Mouse (Mus musculus): ENCODE data around the gene Kpna6. TPM values are rescaled to one million over a fixed set of nuclear protein-coding genes. Genes with fewer than 3 reads are reported as not detected.
A peak's percentile ranks its signal among the peaks of the same experiment; 100 is the strongest.

Gene Kpna6
- polyA plus RNA-seq, 1 experiment from 2014 or later = 10.0 TPM

DNA sequence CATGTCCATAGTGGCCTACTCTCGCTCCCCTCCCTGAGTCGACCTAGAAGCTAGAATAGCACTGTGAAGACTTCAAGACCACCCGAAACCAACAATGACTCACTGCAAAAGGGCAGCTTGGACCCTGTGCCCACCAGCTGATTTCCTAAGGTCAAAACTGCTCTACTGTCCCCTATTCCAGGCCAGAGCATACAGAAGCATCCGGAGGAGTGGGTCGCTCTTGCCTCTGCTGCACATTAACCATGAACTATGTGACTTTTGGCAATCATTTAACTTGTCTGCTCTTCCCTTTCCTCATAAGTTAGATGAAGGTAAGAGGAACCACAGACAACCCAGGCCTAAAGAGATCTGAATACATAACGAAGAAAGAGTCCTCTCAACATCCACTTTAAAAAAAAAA, 12.0 kb upstream of the Kpna6 start:
- Histone ChIP-seq H3K27me3 (replicated peaks) (no peaks in the 10 kb centered on the region), H3K4me2 (no peak overlapping the region), H3K27ac (no peak overlapping the region), H3K4me3 (no peak overlapping the region), H3K4me1 (no peaks in the 10 kb centered on the region), H3K36me3 (peaks cover 83% of the 10 kb centered on the region), H3K9ac (no peak overlapping the region), H3K9me3 (replicated peaks) (no peaks in the 10 kb centered on the region)
- ATAC-seq = no peak
- WGBS (ENCODE audit: insufficient replicate concordance) = 92% methylated on average over 6 of the region's 6 CpGs

- H3K9me3 ChIP-seq (replicated peaks) = no peaks in the 10 kb centered on the region
- 79% methylated on average over 11 of the region's 11 CpGs for WGBS (ENCODE audit: insufficient replicate concordance)
- no peak overlapping the region for H3K9ac ChIP-seq
- H3K36me3 ChIP-seq = peaks cover 86% of the 10 kb centered on the region
- H3K27ac ChIP-seq = no peak overlapping the region
- no peak overlapping the region for H3K4me3 ChIP-seq
- no peak for ATAC-seq
- no peak overlapping the region for H3K4me2 ChIP-seq
- H3K4me1 ChIP-seq = no peaks in the 10 kb centered on the region
- H3K27me3 ChIP-seq (replicated peaks) = no peaks in the 10 kb centered on the region
Observed at GRCm38 (mm10) chr4:129683901-129684493, 11.4 kb upstream of the Kpna6 start.

DNA sequence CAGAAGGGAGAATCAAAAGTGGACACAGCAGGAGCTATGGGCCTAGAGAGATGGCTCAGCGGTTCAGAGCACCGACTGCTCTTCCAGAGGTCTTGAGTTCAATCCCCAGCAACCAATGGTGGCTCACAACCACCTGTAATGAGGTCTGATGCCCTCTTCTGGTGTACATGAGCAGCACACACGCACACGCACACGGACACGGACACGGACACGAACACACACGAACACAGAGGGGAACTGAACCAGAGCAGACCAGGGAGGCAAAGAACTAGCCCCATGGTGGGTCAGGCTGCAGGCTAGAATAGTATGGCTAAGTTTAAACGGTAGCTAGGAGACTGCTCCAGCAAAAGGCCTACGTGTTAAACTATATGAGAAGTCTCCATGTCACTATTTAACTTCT, 9.3 kb upstream of the Kpna6 start:
- no peak for ATAC-seq
- Histone ChIP-seq H3K4me1 (no peaks in the 10 kb centered on the region), H3K36me3 (peaks cover 84% of the 10 kb centered on the region), H3K27me3 (replicated peaks) (no peaks in the 10 kb centered on the region), H3K9me3 (replicated peaks) (no peaks in the 10 kb centered on the region), H3K4me3 (no peak overlapping the region), H3K9ac (no peak overlapping the region), H3K27ac (no peak overlapping the region), H3K4me2 (no peak overlapping the region)
- WGBS (ENCODE audit: insufficient replicate concordance) = 90% methylated on average over 11 of the region's 11 CpGs

DNA sequence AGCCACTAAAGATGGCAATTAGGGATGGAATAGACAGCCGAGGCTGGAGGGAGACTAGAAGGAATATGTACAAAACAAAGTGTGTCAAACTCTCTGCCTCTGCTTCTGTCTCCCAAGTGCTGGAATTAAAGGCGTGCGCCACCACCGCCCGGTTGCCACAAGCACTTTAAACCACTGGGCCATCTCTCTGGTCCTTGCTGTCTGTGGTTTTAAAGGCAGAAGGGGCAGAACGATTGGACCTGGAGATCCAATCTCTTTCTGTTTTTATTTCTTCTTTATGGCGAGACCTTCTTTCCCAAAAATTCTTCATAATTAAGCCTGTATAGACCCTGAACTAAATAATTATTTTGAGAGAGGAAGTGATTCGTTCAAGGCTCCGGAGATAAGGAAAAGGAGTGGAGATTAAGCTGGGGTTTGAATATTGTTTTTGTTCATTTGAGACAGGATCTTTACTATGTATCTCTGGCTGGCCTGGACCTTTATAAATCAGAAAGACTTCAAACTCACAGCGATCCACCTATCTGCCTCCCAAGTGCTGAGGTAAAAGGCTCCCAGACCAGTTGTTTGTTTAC, 397 bp upstream of the Kpna6 start:
- Histone ChIP-seq H3K9ac (peak overlapping the region; percentile 92), H3K4me2 (peak overlapping the region; percentile 72), H3K27me3 (replicated peaks) (no peaks in the 10 kb centered on the region), H3K9me3 (replicated peaks) (no peaks in the 10 kb centered on the region), H3K4me1 (peaks cover 32% of the 10 kb centered on the region), H3K27ac (peak overlapping the region; percentile 90), H3K36me3 (peaks cover 24% of the 10 kb centered on the region), H3K4me3 (peak overlapping the region; percentile 82)
- WGBS (ENCODE audit: insufficient replicate concordance) = 4% methylated on average over 10 of the region's 10 CpGs
- no peak; the same call in 1 of the 2 replicates for ATAC-seq

GRCm38 (mm10) chr4:129671491-129672082, 980 bp downstream of the Kpna6 start:
- H3K4me2 ChIP-seq = peak overlapping the region; percentile 72
- peak; percentile 73 for ATAC-seq
- H3K4me3 ChIP-seq = peak overlapping the region; percentile 82
- peaks cover 25% of the 10 kb centered on the region for H3K36me3 ChIP-seq
- WGBS (ENCODE audit: insufficient replicate concordance) = 5% methylated on average over 12 of the region's 12 CpGs
- peaks cover 32% of the 10 kb centered on the region for H3K4me1 ChIP-seq
- no peaks in the 10 kb centered on the region for H3K9me3 ChIP-seq (replicated peaks)
- peak overlapping the region; percentile 92 for H3K9ac ChIP-seq
- no peaks in the 10 kb centered on the region for H3K27me3 ChIP-seq (replicated peaks)
- peak overlapping the region; percentile 90 for H3K27ac ChIP-seq

GRCm38 (mm10) chr4:129662255-129662813, 10.2 kb downstream of the Kpna6 start:
- no peak for ATAC-seq
- Histone ChIP-seq H3K4me1 (no peaks in the 10 kb centered on the region), H3K4me3 (no peak overlapping the region), H3K27ac (no peak overlapping the region), H3K27me3 (replicated peaks) (no peaks in the 10 kb centered on the region), H3K9me3 (replicated peaks) (no peaks in the 10 kb centered on the region), H3K4me2 (no peak overlapping the region), H3K9ac (no peak overlapping the region), H3K36me3 (peaks cover 80% of the 10 kb centered on the region)
- WGBS (ENCODE audit: insufficient replicate concordance) = 78% methylated on average over 3 of the region's 3 CpGs

DNA sequence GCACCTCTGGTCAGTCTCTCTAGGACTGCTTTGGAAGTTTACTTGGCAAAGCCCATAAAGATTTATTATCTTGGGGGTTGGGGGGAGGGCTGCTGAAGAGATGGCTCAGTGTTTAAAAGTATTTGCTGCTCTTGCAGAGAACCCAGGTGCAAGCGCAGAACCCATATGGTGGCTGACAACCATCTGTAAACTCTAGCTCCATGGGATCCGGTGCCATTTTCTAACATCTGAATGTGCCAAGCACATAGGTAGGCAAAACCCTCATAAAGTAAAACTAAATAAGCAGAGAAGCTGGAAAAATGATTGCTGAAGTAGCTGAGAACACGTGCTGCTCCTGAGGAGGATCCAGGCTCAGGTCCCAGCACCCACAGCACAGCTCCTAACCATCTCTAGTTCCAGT, 11.0 kb downstream of the Kpna6 start:
- no peak for ATAC-seq
- H3K27ac ChIP-seq = no peak overlapping the region
- no peak overlapping the region for H3K9ac ChIP-seq

DNA sequence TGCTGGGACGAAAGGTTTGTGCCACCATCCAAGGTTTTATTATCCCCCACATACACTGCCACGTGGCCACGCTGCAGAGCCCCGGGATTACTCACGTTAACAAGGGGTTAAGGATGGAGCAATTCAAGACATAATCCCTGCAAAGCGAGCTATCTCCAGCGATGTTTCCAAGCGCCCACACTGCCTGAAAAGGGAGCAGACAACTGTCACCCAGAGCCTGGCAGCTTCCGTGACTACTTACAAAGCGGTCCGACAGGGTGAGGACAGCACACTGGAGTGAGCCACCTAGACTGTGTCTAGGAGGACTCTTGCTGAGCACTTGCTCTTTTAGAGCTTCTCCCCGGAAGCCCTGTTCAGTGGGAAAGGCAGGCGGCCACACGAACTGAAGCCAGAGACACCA, 17.8 kb downstream of the Kpna6 start:
- H3K4me3 ChIP-seq = no peak overlapping the region
- no peak overlapping the region for H3K4me2 ChIP-seq
- H3K4me1 ChIP-seq = no peaks in the 10 kb centered on the region
- H3K36me3 ChIP-seq = peaks cover 97% of the 10 kb centered on the region
- 86% methylated on average over 14 of the region's 14 CpGs for WGBS (ENCODE audit: insufficient replicate concordance)
- H3K9ac ChIP-seq = no peak overlapping the region
- no peak overlapping the region for H3K27ac ChIP-seq
- H3K9me3 ChIP-seq (replicated peaks) = no peaks in the 10 kb centered on the region
- no peak for ATAC-seq
- H3K27me3 ChIP-seq (replicated peaks) = no peaks in the 10 kb centered on the region

More for the DNA sequence above, 11.0 kb downstream of the Kpna6 start:
- no peak overlapping the region for H3K4me2 ChIP-seq
- no peaks in the 10 kb centered on the region for H3K4me1 ChIP-seq
- no peaks in the 10 kb centered on the region for H3K27me3 ChIP-seq (replicated peaks)
- H3K9me3 ChIP-seq (replicated peaks) = no peaks in the 10 kb centered on the region
- WGBS (ENCODE audit: insufficient replicate concordance) = 87% methylated on average over 3 of the region's 3 CpGs
- H3K36me3 ChIP-seq = peaks cover 82% of the 10 kb centered on the region
- H3K4me3 ChIP-seq = no peak overlapping the region

DNA sequence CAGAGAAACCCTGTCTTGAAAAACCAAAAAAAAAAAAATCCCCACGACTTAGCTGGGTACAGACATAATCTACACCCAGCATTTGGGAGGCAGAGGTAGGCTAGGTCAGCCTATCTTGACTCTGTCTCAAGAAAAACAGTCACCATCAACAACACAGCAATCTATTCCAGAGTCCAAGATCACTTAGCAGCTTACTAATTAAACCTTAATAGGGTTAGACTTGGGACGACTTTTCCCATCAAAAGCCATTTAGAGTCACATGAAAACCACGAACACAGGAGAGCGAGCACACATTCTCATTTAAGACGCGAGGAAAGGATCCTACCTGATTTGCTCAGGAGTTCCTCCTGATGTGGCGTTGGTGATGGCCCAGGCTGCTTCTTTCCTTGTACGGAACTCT, 22.2 kb downstream of the Kpna6 start:
- Histone ChIP-seq H3K36me3 (peaks cover 96% of the 10 kb centered on the region), H3K9ac (no peak overlapping the region), H3K4me3 (no peak overlapping the region), H3K27ac (no peak overlapping the region), H3K9me3 (replicated peaks) (no peaks in the 10 kb centered on the region), H3K4me2 (no peak overlapping the region), H3K4me1 (no peaks in the 10 kb centered on the region), H3K27me3 (replicated peaks) (no peaks in the 10 kb centered on the region)
- ATAC-seq = no peak
- WGBS (ENCODE audit: insufficient replicate concordance) = 85% methylated on average over 8 of the region's 8 CpGs

GRCm38 (mm10) chr4:129648656-129649055, 23.9 kb downstream of the Kpna6 start:
- Histone ChIP-seq H3K4me2 (no peak overlapping the region), H3K36me3 (peaks cover 88% of the 10 kb centered on the region), H3K4me1 (no peaks in the 10 kb centered on the region), H3K4me3 (no peak overlapping the region), H3K27ac (no peak overlapping the region), H3K9me3 (replicated peaks) (no peaks in the 10 kb centered on the region), H3K9ac (no peak overlapping the region), H3K27me3 (replicated peaks) (no peaks in the 10 kb centered on the region)
- no peak for ATAC-seq
- 79% methylated on average over 1 of the region's 1 CpGs for WGBS (ENCODE audit: insufficient replicate concordance)

DNA sequence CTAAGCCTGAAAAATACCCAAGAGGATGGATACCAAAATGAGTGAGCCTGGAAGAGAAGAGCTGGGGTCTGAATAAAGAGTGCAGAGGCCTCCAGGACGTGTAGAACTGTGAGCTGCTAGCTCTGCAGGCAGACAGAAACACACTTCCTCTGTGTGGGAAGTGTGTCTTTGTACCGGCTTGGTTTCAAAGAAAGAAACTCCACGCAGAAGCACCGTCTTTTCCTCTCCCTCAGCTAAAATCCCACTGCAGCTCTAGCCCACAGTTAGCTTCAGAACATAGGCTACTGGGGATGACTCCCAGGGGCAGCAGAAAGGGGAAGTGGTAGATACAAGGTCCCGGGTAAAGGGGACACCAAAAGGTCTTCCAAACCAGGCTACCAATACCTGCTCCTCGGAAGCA, 27.4 kb downstream of the Kpna6 start:
- Histone ChIP-seq H3K27ac (no peak overlapping the region), H3K36me3 (peaks cover 56% of the 10 kb centered on the region), H3K4me2 (no peak overlapping the region), H3K9me3 (replicated peaks) (no peaks in the 10 kb centered on the region), H3K9ac (no peak overlapping the region), H3K4me3 (no peak overlapping the region), H3K4me1 (peaks cover 10% of the 10 kb centered on the region), H3K27me3 (replicated peaks) (no peaks in the 10 kb centered on the region)
- 63% methylated on average over 6 of the region's 6 CpGs for WGBS (ENCODE audit: insufficient replicate concordance)
- ATAC-seq = no peak

- Histone ChIP-seq H3K27me3 (replicated peaks) (no peaks in the 10 kb centered on the region), H3K4me2 (peak overlapping the region; percentile 94), H3K27ac (peak overlapping the region; percentile 71), H3K36me3 (peaks cover 50% of the 10 kb centered on the region), H3K9ac (peak overlapping the region; percentile 45; the same call in 1 of the 2 replicates), H3K4me1 (peaks cover 31% of the 10 kb centered on the region), H3K4me3 (peak overlapping the region; percentile 75), H3K9me3 (replicated peaks) (no peaks in the 10 kb centered on the region)
- ATAC-seq = no peak
- 54% methylated on average over 5 of the region's 5 CpGs for WGBS (ENCODE audit: insufficient replicate concordance)
Observed at GRCm38 (mm10) chr4:129641756-129642155, 30.8 kb downstream of the Kpna6 start.

All from liver, embryonic 12.5 days (tissue).